Mouse (Mus musculus) embryonic facial prominence, embryonic 15.5 days (tissue): Measurements from ENCODE around the gene Gm9495. TPM values are rescaled to one million over a fixed set of nuclear protein-coding genes. Genes with fewer than 3 reads are reported as not detected.

Experiments
- polyA plus RNA-seq: library from polyadenylated mRNA; unstranded; fragments of >200 nt; fragmentation: Nextera tagmentation; extraction: Ambion mirVana; gene quantifications from 2 replicates; pipeline ENCODE4 v1.2.1, GENCODE M21; 2015

Gene Gm9495
- polyA plus RNA-seq, 1 experiment from 2014 or later: not detected

Other genes starting within 250 kb of the Gm9495 start
- 15.5 and 15.6 TPM in 2 replicates for gene Zfp930, start 244.5 kb downstream of the Gm9495 start, polyA plus RNA-seq
- gene D130040H23Rik, start 182.5 kb downstream of the Gm9495 start, polyA plus RNA-seq: 3.8 and 4.8 TPM in 2 replicates
- not detected in 2 replicates for gene Gm7697, start 69.4 kb upstream of the Gm9495 start, polyA plus RNA-seq
- gene Zfp868, start 172.0 kb upstream of the Gm9495 start, polyA plus RNA-seq: 20.7 and 23.9 TPM in 2 replicates
- gene Zfp964, start 200.9 kb upstream of the Gm9495 start, polyA plus RNA-seq: 2.1 and 2.6 TPM in 2 replicates